Mouse (Mus musculus): Measurements from ENCODE around the gene Evl.

DNA sequence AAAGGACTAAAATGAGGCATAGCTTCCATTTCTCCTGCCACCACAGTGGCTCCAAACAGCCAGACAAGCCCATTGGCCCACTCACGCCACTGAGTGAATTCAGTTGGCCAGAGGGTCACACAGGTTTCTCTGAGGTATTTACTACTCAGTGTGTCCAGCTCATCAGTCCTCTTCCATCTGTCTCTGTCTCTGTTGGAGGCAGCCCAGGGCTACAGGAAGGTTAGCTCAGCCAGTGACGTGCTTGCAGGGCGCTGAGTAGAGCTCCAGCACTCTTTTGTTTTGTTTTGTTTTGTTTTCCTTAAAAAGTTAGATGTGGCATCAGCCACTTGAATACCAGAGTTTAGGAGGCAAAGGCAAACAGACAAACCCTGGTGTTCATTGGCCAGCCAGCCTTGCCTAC lies 119.0 kb downstream of the Evl start:
- TF ChIP-seq CTCF (IDR thresholded peaks at IDR 0.05; ENCODE audit: insufficient read depth, low read length) (no peak), POLR2A (IDR thresholded peaks at IDR 0.05; ENCODE audit: borderline replicate concordance, extremely low read depth, low read depth, low read length) (no peak)

Data from lung, adult 2 months (tissue).